Mouse (Mus musculus) midbrain, postnatal 0 days (tissue): ENCODE measurements around the gene Adgrl1. TPM values are rescaled to one million over a fixed set of nuclear protein-coding genes. Genes with fewer than 3 reads are reported as not detected.

Experiments used
- ATAC-seq: fragments of 200-750 bp; cut with Nextera tagmentation; 2 replicates; pipeline ENCODE4 v1.8.0; 2017; ENCODE audit warnings: moderate number of reproducible peaks, mild to moderate bottlenecking, moderate TSS enrichment, moderate library complexity; ENCODE audit not compliant: low FRiP score
- DNase-seq: peaks from one replicate; pipeline ENCODE4 v3.0.0-alpha.2; 2015; ENCODE audit warnings: low spot score
- H3K27ac ChIP-seq: fragments of 300-500 bp; sonication (generic); 2 replicates; pipeline ENCODE4 v1.5.1; 2014; ENCODE audit warnings: low read depth, mild to moderate bottlenecking, low read length, mixed read lengths
- H3K27me3 ChIP-seq: fragments of 300-500 bp; sonication (generic); 2 replicates; pipeline ENCODE4 v1.6.1; 2014; ENCODE audit warnings: low read length, control low read depth, mixed read lengths; ENCODE audit not compliant: insufficient read depth
- H3K36me3 ChIP-seq: fragments of 300-500 bp; sonication (generic); 2 replicates; pipeline ENCODE4 v1.6.1; 2014; ENCODE audit warnings: low read length, control low read depth, mixed read lengths; ENCODE audit not compliant: insufficient read depth
- H3K4me1 ChIP-seq: fragments of 300-500 bp; sonication (generic); 2 replicates; pipeline ENCODE4 v1.6.1; 2014; ENCODE audit warnings: mild to moderate bottlenecking, control low read depth, antibody characterized with exemption, low read length, mixed read lengths; ENCODE audit not compliant: insufficient read depth
- H3K4me2 ChIP-seq: fragments of 300-500 bp; sonication (generic); 2 replicates; pipeline ENCODE4 v1.6.1; 2014; ENCODE audit warnings: low read depth, mild to moderate bottlenecking, low read length, mixed read lengths; ENCODE audit not compliant: poor library complexity, severe bottlenecking
- H3K4me3 ChIP-seq: fragments of 300-500 bp; sonication (generic); 2 replicates; pipeline ENCODE4 v1.5.1; 2014; ENCODE audit warnings: low read depth, mild to moderate bottlenecking, low read length, moderate library complexity
- H3K9ac ChIP-seq: fragments of 300-500 bp; sonication (generic); replicated peaks from 2 replicates; pipeline ENCODE4 v1.6.1; 2014; ENCODE audit warnings: mild to moderate bottlenecking, low read length, moderate library complexity, mixed read lengths; ENCODE audit not compliant: poor library complexity, severe bottlenecking
- H3K9me3 ChIP-seq: fragments of 300-500 bp; sonication (generic); 2 replicates; pipeline ENCODE4 v1.6.1; 2016; ENCODE audit warnings: low read length, control low read depth
- CTCF ChIP-seq: IDR thresholded peaks from 2 replicates; pipeline ENCODE4 v1.5.1; 2016; ENCODE audit warnings: antibody characterized with exemption, mild to moderate bottlenecking
- WGBS: fragments of 180-500 bp; shearing (Covaris S2); extraction: QIAGEN DNeasy Blood & Tissue Kit; methylation state at CpG from one replicate; pipeline ENCODE4 v1.1.7; 2014; 5-methylcytosine and 5-hydroxymethylcytosine counted together
- polyA plus RNA-seq: library from polyadenylated mRNA; unstranded; fragments of >200 nt; fragmentation: Nextera tagmentation; extraction: Ambion mirVana; gene quantifications from 2 replicates; pipeline ENCODE4 v1.2.1, GENCODE M21; 2015
- total RNA-seq: library from RNA; depleted of rRNA; stranded (reverse); fragments of >200 nt; gene quantifications from 2 replicates; pipeline ENCODE4 v1.2.3, GENCODE M21; 2014

Adgrl1 gene
- total and polyA plus RNA-seq, 2 experiments from 2014 or later, result 55.5 to 593 TPM

- no peaks in the 10 kb centered on the region for H3K9me3 ChIP-seq
- ATAC-seq (no peak), DNase-seq (peak; percentile 58)
- no peak overlapping the region for H3K4me3 ChIP-seq
- no peak overlapping the region for H3K9ac ChIP-seq
- H3K4me1 ChIP-seq, result no peaks in the 10 kb centered on the region
- H3K36me3 ChIP-seq, result no peaks in the 10 kb centered on the region
- peak; percentile 90 for TF ChIP-seq CTCF
- H3K27me3 ChIP-seq, result no peaks in the 10 kb centered on the region
- H3K4me2 ChIP-seq, result no peak overlapping the region
- no peak overlapping the region for H3K27ac ChIP-seq
- 3% methylated on average over 5 of the region's 5 CpGs for WGBS
These were observed 6.0 kb upstream of the Adgrl1 start for GRCm38 (mm10) chr8:83893915-83894314.

DNA sequence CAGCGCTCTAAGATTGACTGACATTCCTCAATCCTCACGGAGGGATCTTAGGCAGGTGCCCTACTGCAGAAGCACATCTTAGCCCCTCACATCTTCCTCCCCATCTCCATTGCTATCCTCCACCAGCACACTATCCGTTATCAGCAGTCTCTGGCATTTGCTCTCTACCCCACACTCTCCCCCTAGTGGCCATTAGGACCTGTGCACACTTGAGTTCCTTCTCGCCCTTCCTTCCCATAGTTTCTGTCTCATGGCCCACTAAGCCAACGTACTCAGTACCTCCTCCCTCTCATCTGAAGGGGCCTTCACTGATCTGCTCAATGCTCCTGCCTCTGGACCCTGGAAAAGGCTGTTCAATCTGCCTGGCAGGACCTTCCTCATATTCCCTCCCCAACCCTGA is 4.0 kb upstream of the Adgrl1 start:
- Histone ChIP-seq H3K4me2 (no peak overlapping the region), H3K9me3 (no peaks in the 10 kb centered on the region), H3K4me3 (no peak overlapping the region), H3K27me3 (no peaks in the 10 kb centered on the region), H3K9ac (no peak overlapping the region), H3K27ac (no peak overlapping the region), H3K36me3 (no peaks in the 10 kb centered on the region), H3K4me1 (no peaks in the 10 kb centered on the region)
- no peak for ATAC-seq
- peak; percentile 64 for DNase-seq
- TF ChIP-seq CTCF, result peak; percentile 87
- WGBS, result 5% methylated on average over 5 of the region's 5 CpGs

- H3K9me3 ChIP-seq, result no peaks in the 10 kb centered on the region
- no peak for TF ChIP-seq CTCF
- H3K27me3 ChIP-seq, result no peaks in the 10 kb centered on the region
- whole genome bisulfite sequencing, result 81% methylated on average over 7 of the region's 7 CpGs
- no peak overlapping the region for H3K9ac ChIP-seq
- H3K36me3 ChIP-seq, result no peaks in the 10 kb centered on the region
- no peak overlapping the region for H3K4me3 ChIP-seq
- ATAC-seq (no peak), DNase-seq (no peak)
- H3K4me2 ChIP-seq, result no peak overlapping the region
- H3K4me1 ChIP-seq, result no peaks in the 10 kb centered on the region
- no peak overlapping the region for H3K27ac ChIP-seq
These were observed 3.4 kb upstream of the Adgrl1 start for GRCm38 (mm10) chr8:83896461-83896860.

DNA sequence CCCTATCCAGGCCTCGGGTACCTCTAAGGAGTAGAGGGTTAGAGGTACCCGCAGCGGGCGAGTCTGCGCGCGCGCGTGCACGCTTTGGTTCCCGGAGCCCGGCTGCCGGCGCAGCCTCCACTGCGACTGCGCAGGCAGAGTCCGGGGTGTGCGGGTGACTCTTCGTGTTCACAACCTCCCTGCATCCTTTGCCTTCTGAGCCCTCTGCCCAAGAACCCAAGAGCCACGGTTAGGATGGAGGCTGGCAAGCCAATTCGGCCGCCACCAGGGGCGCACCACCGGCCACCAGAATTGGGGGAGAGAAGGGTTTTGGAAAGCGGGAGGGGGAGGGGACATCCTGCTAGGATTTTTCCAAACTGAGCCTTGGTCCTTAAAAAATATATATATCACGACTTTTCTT is 2.7 kb upstream of the Adgrl1 start:
- peak; percentile 69 for DNase-seq
- H3K9ac ChIP-seq, result 0 out of 2 replicates have a peak overlapping the region, but pooled peaks have one; percentile 2
- ATAC-seq, result no peak
- peak; percentile 83 for TF ChIP-seq CTCF
- H3K4me3 ChIP-seq, result peak overlapping the region; percentile 26
- H3K4me2 ChIP-seq, result peak overlapping the region; percentile 86
- H3K27me3 ChIP-seq, result no peaks in the 10 kb centered on the region
- 1% methylated on average over 26 of the region's 26 CpGs for WGBS
- no peaks in the 10 kb centered on the region for H3K36me3 ChIP-seq
- H3K27ac ChIP-seq, result peak overlapping the region; percentile 98; the same call in 1 of the 2 replicates
- H3K4me1 ChIP-seq, result peaks cover 2% of the 10 kb centered on the region; the same call in 1 of the 2 replicates
- H3K9me3 ChIP-seq, result no peaks in the 10 kb centered on the region

DNA sequence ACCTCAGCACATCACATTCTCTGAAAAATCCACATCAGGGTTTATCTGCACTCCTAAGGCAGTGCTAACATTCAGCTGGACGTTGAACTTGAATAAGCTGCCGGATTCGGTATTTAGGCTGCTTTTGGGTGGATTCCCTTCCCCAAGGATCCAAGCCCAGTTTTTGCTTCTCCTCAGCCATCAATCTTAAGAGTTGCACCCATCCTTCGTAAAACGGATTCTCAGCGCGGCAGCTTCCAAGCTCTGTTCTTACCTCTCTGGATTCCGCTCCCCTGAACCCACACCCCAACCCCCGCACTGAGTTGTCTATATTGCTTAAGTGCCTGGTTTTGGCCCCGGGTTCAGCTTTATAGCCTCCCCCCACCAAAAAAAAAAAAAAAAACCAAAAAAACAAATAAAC is 1.4 kb upstream of the Adgrl1 start:
- WGBS, result 3% methylated on average over 10 of the region's 10 CpGs
- Histone ChIP-seq H3K36me3 (0 out of 2 replicates have a peak, but pooled peaks cover 3% of the 10 kb centered on the region), H3K4me1 (peaks cover 11% of the 10 kb centered on the region; the same call in 1 of the 2 replicates), H3K4me2 (peak overlapping the region; percentile 86), H3K4me3 (peak overlapping the region; percentile 97), H3K27me3 (no peaks in the 10 kb centered on the region), H3K9ac (peak overlapping the region; percentile 77), H3K9me3 (no peaks in the 10 kb centered on the region), H3K27ac (peak overlapping the region; percentile 98)
- no peak for ATAC-seq
- DNase-seq, result peak; percentile 81
- no peak for TF ChIP-seq CTCF

GRCm38 (mm10) chr8:83898985-83899362 is 931 bp upstream of the Adgrl1 start:
- peak overlapping the region; percentile 98 for H3K27ac ChIP-seq
- H3K9me3 ChIP-seq, result no peaks in the 10 kb centered on the region
- no peaks in the 10 kb centered on the region for H3K27me3 ChIP-seq
- DNase-seq, result peak; percentile 95
- WGBS, result 1% methylated on average over 13 of the region's 13 CpGs
- H3K4me2 ChIP-seq, result peak overlapping the region; percentile 86
- H3K36me3 ChIP-seq, result 0 out of 2 replicates have a peak, but pooled peaks cover 3% of the 10 kb centered on the region
- no peak for TF ChIP-seq CTCF
- no peak; the same call in 1 of the 2 replicates for ATAC-seq
- H3K4me1 ChIP-seq, result peaks cover 16% of the 10 kb centered on the region; the same call in 1 of the 2 replicates
- H3K9ac ChIP-seq, result peak overlapping the region; percentile 77
- peak overlapping the region; percentile 97 for H3K4me3 ChIP-seq
